Mouse (Mus musculus) natural killer cell, adult 2 months (primary cell): Measurements from ENCODE around the gene Mvk.
A peak's percentile ranks its signal among the peaks of the same experiment; 100 is the strongest.

Source experiments
- DNase-seq, 2 experiments: peaks; one replicate each; pipeline ENCODE4 v3.0.0; 2022; ENCODE audit warnings: low spot score in 2 of 2

Mvk gene

DNA sequence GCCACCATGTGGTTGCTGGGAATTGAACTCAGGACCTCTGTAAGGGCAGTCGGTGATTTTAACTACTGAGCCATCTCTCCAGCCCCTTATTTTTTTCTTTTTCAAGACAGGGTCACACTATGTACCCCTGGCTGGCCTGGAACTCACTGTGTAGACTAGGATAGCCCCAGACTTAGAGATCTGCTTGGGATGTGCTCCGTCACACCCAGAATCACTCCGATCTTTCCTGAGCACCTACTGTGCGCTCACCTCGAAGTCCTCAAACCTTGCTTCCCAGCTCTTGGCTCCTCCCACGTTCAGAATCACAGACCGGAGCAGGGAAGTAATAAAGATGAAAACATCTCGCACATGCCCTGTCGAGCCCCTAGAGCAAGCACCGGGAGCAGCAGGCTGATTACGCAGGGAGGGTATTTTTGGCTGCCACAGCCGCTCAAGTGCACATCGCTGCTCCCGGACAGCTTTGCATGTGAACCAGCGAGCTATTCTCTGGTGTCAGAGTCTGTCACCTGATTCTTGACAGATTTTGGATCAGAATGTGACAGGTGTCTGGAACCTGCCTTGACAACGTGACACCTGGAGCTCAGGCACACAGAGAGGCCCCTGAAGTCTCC lies 13.0 kb downstream of the Mvk start:
- no peak for DNase-seq

DNA sequence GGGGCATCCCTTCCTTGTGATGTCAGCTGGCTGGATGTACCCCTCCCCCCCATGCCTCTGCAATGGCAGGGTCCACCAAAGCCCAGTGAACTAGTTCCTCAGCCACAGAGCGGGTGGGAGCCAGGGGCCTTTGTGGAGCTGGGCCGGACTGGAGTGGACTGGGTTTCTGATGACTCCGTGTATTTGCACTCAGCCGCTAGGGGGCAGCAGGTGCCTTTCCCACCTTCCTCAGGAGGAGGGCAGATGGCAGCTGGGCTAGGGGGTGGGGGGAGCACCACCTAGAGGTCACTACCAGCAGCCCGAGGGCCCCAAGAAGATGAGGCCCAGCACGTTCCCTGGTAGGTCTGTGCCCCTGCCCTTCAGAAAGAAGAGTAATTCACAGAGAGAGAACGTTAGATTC lies 17.2 kb downstream of the Mvk start:
- peak; percentile 65 to 79 for DNase-seq

DNA sequence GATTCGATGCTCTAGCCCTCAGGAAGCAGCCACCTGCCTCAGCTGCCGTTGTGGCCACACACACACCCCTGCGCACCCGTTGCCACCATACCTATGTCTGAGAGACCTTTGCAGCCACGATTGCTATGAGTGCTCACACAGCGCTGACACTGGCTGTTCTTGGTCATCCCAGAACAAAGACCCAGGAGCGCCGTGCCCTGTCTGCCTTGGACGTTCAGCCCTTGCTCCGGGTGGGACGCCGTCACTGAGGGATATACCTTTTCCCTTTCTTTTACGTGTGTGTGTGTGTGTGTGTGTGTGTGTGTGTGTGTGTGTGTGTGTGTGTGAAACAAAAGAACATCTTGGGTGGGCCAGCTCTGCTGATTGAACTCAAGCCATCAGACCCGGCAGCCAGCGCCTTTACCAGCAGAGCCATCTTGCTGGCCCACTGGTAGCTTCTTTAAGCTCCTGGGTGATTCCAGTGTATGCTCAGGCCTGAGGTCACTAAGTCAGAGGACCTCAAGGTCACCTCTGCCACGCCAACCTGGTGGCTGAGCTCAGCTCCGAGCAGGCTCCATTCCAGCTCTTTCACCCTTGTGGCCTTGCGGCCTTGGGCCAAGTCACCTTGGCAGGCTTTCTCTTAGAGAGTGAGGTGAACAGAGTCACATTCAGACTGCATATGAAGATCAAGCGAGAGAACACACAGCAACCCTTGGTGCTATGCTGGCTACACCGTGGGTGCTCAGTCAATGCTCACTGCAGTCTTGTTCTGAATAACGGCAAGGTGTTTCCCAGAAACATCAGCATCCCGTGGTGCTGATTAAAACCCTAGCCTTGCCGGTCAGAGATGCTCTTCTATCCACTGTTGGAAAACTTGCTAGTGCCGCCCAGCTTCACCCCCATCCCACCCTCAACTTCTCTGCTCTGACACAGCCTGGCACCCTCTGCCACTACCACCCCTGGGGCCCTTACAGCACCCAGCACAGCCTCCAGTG lies 18.3 kb downstream of the Mvk start:
- DNase-seq: no peak

DNA sequence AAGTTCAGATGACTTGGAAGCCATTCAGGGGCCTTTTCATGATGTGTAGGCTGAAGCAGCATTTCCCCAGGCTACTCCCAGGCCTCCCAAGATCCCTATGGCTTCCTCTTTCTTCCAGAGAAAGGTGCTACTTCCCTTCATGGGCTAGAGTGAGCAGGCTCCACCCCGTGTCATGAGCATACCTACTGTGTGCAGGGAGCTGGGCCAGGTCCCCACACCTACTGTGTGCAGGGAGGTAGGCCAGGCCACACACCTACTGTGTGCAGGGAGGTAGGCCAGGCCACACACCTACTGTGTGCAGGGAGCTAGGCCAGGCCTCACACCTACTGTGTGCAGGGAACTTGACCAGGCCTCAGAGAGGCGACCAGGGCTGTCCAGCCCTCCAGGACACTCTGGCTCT lies 20.5 kb downstream of the Mvk start:
- DNase-seq: no peak

DNA sequence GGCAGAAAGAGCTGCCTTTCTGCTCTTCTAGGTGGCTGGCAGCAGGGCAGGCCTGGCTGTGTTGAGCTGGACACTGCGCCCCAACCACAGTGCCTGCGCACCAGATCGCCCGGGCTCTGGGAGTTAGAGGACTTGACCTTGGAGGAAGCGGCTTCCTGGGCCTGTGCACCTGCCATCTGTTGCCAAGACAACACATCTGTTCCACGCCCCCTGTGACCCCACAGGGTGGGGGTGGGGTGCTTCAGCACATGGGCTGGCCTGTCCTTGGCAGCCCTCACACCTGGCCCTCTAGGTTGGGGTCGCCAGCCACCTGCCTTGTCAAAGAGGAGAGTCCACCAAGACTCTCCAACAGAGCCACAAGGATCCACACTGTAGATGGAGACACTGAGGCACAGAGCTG lies 21.6 kb downstream of the Mvk start:
- DNase-seq: no peak

DNA sequence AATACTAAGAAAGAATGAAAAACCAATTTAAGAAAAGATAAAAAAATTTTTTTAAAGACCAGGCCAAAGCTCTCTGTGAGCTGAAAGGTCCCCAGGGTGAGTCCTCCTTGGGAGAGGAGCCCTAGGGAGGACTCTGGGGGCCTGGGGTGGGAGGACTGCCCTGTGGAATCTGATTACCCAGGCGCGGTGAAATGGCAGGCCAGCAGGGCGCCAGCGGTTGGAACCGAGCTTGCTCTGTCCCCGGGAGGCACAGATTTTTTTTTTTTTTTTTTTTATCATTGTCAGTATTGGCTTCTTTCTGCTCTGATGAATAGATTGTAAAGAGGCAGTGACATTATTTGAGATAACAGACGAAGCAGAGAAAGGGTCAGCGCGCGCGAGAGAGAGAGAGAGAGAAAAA lies 22.9 kb downstream of the Mvk start:
- DNase-seq: no peak

DNA sequence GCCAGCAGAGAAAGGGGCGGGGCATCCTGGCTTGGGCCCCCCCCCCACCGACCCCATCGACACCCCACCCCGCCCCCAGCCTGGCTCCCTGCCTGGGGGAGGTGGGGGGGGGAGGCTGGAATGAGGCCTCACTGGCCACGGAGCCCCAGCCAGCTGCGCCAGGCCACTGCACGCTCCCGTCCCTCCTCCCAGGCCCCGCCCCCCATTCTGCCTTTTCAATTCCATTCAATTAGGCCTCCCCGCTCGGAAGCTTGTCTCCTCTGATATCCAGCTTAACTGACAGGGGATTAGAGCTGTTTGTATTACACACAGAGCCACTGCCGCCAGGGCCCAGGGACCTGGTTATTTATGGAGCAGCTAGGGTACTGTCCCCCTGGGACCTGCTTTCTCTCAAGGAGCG lies 23.4 kb downstream of the Mvk start:
- DNase-seq: no peak

DNA sequence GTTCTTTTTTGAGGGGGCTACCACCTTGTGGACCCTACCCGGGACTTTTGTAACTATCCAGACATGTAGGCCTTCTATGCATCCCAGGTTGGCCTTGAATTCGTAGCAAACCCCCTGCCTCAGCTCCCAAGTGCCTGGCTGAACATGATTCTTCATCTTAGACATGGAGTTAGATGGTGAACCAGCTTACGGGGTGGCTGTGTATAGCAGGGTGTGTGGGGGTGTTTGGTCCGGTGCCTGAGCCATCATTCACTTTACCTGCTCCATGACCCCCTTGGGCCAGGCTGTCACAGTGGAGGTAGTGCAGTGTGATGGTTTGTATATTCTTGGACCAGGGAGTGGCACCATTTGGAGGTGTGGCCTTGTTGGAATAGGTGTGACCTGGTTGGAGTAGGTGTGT lies 23.9 kb downstream of the Mvk start:
- no peak for DNase-seq

DNA sequence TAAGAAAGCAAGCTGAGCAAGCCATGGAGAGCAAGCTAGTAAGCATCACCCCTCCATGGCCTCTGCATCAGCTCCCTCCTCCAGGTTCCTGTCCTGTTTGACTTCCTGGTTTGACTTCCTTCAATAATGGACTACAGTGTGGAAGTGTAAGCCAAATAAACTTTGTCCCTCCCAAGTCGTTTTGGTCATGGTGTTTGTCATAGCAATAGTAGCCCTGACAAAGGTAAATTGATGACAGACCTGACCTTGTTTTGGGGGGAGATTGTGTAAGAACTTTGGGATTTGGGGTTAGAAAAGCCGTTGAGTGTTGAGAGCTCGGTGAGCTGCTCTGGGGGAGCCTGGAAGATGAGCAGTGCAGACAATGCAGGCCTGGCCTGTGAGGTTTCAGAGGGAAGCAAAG lies 26.3 kb downstream of the Mvk start:
- DNase-seq: no peak

DNA sequence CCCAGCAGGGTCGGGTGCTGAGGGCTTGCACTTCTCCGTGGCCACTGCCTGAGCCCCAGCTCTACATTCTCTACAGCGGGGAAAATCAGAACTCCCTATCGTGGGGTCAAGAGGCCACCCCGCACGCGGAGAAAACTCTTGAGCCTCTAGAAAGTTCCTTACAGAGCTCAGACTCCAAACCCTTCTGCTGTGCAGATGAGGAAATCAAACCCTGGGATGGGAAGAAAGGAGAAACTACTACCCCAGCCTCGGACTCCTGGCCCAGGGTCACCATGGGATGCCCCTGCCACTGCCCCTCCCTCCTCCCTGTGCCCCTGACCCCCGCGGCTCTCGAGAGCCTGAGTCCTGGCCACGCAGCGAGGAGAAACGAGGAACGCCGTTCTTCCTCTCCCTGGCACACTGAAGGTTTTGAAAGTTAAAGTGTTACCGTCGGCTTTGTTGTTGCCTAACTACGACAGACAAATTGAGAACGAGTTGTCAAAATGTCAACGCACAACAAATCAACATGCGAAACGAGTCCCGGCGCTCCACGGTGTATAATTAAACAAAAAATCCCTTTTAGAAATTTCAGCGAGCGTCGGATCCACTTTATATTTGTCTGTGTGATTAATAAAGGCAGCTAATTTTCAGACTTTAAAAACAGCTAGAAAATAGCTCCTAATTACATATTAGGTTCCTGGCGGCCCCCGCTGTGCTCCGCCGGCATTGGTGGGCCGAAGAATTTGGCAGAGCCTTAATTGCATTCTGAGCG lies 30.8 kb downstream of the Mvk start:
- DNase-seq: no peak

DNA sequence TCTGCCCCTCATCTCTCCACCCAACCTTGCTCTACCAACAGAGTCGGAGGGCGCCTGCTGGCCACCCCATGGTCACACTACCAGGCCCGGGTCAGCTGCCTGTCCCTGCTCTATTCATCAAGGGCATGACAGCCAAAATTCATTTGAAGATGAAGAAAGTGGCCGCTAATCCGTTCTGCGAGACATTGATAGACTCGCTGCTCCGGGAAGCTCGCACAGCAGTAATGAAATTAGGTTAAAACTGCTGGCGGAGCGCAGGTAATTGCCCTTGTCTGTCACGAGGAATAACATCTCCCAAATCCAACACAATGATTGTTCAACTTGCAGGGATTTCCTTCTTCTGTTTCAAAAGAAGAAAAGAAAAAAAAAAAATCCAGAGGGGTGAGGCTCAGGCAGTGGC lies 34.2 kb downstream of the Mvk start:
- no peak for DNase-seq

DNA sequence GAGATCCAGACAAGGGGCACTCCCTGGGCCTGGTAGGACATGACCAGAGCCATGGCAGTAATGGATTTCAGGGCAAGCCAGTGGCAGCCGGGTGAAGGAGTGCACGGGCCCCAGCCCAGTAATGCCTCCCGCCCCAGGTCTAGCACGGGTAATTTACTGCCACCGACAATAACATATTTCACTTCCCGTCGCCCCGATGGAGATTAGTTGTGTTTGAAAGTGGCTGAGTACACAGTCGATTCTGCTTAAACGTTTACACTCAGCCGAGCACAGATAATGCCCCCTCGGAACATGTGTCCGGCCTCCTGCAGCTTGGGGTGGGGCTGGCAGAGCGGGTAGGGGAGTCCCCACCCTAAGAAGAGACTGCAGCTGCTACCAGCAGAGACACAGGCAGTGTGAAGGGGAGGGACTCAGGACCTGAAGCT lies 38.5 kb downstream of the Mvk start:
- peak; percentile 14 to 38 for DNase-seq

DNA sequence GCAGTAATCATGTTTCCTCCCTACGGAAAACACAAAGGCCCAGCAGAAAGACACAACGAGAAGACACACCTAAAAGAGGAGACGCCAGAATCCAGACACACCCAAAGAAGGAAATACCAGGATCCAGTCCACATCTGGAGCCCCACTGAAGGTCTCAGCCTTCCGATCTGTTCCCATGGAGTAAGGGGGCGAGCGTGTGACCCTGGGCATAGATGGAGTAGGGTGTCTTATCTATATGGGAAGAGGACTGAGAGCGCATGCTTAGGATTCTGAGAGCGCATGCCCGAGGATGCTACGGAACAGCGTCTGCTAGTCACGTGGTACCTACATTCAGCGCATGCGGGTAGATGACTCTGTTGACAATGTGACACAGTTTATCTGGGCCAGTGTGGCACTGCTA lies 41.6 kb downstream of the Mvk start:
- DNase-seq: no peak

DNA sequence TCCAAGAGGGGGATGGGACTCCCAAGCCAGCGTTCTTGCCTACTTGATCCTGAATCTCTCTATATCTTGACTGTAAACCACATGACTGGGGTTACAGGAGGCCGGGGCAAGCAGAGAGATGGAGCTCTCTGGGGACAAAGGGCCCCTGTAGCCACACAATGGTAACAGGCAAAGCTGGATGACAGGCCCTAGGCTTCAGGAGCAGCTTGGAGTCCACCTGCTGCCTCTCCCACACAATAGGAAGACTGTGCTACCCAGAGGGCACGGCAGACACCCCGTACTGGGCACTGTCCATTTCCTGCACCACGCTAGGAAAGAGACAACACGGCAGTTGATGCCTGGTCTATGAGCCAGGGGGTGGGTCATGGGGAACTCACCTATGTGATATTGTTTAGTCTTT lies 45.5 kb downstream of the Mvk start:
- no peak for DNase-seq

DNA sequence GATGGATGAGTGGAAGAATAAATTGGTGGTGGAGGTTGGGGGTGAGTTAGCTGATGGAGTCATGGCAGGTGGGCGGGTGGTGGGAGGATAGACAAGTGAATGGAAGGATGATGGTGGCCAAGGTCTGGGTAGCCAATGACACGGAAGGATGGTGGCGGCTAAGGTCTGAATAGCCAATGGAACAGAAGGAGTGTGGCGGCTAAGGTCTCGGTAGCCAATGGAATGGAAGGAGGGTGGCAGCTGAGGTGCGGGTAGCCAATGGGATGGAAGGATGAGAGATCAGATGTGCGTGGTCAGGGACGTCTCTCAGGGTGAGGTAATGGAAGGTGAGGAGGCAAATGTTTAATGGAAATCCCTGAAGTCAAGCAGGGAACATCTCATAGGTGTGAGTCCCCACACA lies 46.2 kb downstream of the Mvk start:
- DNase-seq: no peak

DNA sequence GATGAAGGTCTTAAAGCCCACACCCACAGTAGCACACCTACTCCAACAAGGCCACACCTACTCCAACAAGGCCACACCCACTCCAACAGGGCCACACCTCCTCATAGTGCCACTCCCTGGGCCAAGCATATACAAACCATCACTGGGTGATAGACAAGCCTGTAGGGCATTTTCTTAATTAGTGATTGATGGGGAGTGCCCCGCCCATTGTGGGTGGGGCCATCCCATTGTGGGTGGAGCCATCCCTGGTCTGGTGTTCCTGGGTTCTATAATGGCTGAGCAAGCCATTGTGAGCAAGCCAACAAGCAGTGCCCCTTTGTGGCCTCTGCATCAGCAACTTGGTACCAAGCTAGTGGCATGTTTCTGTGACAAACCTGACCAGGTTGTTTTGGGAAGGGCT lies 50.7 kb downstream of the Mvk start:
- no peak for DNase-seq

DNA sequence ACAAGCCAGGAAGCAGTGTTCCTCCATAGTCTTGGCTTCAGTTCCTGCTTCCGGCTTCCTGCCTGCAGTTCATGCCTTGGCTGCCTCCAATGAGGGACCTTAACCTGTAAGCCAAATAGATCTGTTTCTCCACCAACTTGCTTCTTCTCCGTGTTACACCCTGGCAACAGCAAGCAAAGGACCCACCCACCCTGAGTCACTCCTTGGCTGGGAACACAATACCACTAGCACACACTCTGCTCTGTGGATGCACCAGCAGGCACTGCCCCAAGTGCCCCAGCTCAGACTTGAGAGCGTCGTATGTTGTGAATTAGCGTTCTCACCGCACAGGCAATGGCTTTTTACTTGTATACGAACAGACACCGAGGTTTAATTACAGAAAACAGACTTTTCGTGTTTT lies 57.2 kb downstream of the Mvk start:
- DNase-seq: no peak

DNA sequence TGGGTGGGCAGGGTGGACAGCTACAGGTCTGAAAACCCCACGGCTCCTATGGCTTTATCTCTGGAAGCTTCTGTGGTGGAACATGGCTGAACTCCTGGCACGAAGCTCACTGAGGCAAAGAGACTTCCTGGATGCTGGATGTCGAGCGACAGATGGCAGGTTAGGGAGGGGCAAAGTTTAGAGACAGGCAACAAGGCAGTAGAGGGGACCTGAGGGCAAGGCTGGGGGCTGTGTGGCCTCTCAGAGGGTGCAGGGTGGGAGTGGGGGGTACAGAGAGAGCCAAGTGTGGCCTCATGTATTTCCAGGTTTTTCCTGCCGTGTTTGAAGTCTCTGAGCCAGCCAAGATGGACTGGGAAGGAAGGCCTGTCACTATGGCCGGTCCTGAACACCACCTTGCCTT lies 60.8 kb downstream of the Mvk start:
- no peak for DNase-seq

DNA sequence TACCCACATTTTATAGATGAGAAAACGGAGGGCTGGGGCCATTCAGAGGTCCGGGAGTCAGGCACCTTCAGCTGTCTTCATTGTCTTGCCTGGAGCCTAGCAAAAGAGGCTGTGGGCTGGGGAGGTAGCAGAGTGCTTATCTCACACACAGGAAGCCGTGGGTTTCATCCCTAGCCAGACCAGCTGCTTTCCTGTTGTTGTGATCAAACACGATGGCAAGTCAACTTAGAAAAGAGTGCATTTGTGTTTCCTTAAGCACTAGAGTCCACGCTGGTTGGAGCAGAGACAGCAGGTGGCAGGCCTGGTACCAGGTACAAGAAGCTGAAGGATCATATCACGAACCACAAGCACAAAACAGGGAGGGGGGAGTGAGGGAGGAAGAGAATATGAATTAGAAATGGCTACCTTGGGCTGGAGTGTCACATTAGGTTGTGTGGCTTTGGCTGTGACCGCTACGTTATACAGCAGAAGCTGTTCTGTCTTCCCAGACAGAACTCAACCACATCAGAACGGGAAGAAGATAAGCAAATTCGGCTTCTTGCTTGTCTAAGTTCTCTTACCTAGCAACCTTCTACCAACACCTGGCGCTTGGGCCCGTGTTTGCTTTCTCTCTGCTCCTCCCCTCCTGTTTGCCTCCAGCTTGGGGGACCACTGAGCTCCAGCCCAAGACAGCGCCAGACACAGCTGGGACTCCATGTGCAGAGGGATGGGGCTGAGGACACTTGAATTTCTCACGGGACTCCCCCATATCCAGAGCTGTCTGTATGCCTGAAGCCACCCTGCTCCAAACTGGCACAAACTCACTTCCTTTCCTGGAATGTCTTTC lies 61.4 kb downstream of the Mvk start:
- DNase-seq: peak in 1 of 2 experiments; percentile 12

DNA sequence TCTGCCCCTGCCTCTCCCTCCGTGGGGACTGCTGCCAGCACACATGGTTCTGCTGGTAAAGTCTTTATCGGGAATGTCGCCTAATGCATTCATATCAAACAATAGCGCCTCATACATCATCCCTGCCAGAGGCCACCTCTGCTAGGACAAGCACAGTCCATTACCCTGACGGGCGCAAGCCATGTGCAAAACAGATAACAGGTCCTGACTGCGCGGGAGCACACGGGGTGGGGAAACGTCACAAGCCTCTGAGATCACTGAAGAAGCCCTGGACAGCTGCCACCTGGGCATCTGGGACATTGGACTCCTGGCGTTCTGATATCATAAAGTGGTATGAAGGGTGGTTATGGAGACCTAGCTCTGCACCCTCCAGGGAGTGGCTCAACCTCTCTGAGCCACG lies 63.3 kb downstream of the Mvk start:
- DNase-seq: no peak

DNA sequence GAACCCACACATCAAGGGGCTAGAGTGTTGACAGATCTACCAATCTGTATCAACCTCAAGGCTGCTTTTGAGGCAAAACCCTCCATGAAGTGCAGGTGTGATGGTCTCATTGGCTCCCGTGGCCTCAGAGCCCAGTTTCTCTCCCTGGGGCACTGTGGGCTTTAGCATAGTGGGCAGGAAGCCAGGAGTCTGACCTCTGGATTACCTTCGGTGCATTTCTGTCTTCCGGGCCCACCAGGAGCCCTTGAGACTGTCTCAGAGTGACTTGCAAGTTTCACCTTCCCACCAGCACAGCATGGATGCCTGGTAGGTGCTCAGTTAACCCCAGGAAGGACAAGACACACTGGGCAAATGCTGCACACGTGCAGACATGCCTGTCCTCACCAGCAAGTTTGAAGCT lies 63.9 kb downstream of the Mvk start:
- no peak for DNase-seq

DNA sequence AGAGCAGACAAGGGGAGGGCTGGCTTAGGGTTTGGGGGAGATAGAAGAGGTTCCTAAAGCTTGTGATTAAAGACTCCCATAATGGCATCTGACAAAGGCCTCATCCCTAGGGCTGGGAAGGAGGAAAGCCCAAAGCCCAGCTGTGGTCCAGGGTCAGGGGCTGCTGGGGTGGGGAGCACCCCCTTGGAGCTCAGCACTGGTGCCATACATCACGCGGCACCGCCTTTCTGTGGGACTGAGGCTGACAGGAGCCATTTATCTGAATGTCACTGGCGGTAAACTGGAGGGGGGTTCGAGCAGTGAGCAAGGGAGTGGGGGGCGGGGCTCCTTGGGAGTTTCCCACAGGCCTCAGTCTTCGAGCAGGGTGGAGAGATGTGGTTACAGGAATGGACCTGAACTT lies 65.4 kb downstream of the Mvk start:
- no peak for DNase-seq
